11 mouse cellular contexts compared by ENCODE assay signal in the genomic region with DNA sequence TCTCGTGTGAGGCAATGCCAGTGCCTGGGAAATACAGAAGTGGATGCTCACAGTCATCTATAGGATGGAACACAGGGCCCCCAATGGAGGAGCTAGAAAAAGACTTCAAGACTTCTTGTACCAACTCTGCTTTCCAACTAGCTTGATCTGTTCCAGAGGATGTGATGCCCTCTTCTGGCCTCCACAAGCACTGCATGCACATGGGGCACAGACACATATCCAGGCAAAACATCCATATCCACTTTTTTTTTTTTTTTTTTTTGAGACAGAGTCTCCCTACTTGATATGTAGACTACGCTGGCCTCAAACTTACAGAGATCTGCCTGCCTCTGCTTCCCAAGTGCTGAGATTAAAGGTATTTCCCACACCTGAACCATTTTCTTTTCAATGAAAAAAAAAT. TPM values are rescaled to one million over a fixed set of nuclear protein-coding genes. Genes with fewer than 3 reads are reported as not detected.
A peak's percentile ranks its signal among the peaks of the same experiment; 100 is the strongest.
DNase-seq lines count a peak whose midpoint lies in the region; ATAC-seq lines count a peak whose summit lies in the region.
"Had no signal": no experiment of that assay in that cellular context is flagged by ENCODE, and none has a peak within 500 bp of the region (broad histone marks: within the 10 kb centered on the region; RNA-seq: fewer than 3 reads in every experiment).

No protein-coding gene starts in this region.

- 94% methylated on average over 2 of the region's 2 CpGs for WGBS in kidney, embryonic 16.5 days

- no peaks in the 10 kb centered on the region for H3K4me1 ChIP-seq in kidney, embryonic 16.5 days (ENCODE audit: insufficient read depth, low read length)
- H3K4me1 ChIP-seq: embryonic facial prominence, embryonic 15.5 days; liver, embryonic 13.5 days had no signal

- H3K27me3 ChIP-seq in kidney, embryonic 16.5 days (ENCODE audit: insufficient read depth, low read length) = no peaks in the 10 kb centered on the region
- H3K27me3 ChIP-seq: embryonic facial prominence, embryonic 15.5 days; liver, embryonic 13.5 days had no signal

- H3K9ac ChIP-seq in kidney, embryonic 16.5 days (replicated peaks; ENCODE audit: low read length) = no peak overlapping the region
- H3K9ac ChIP-seq: embryonic facial prominence, embryonic 15.5 days; liver, embryonic 13.5 days had no signal

- H3K4me2 ChIP-seq in kidney, embryonic 16.5 days (replicated peaks; ENCODE audit: low read depth, low read length) = no peak overlapping the region
- H3K4me2 ChIP-seq: embryonic facial prominence, embryonic 15.5 days; liver, embryonic 13.5 days had no signal

- H3K9me3 ChIP-seq in kidney, embryonic 16.5 days (ENCODE audit: low read length) = no peaks in the 10 kb centered on the region
- H3K9me3 ChIP-seq: embryonic facial prominence, embryonic 15.5 days; liver, embryonic 13.5 days had no signal

- intact Hi-C loops in heart, postnatal 14 days (cut with DNase I) = no loop called here

- ATAC-seq in kidney, embryonic 16.5 days (ENCODE audit: low FRiP score, low TSS enrichment) = no peak
- ATAC-seq in erythroid progenitor cell, adult 5-6 weeks (replicated peaks; ENCODE audit: low FRiP score, poor library complexity, severe bottlenecking) = 0 out of 2 replicates have a peak, but pooled peaks have one; percentile 61

- no peak overlapping the region for H3K4me3 ChIP-seq in kidney, embryonic 16.5 days (ENCODE audit: low read length)
- H3K4me3 ChIP-seq: embryonic facial prominence, embryonic 15.5 days; liver, embryonic 13.5 days had no signal

- no peak overlapping the region for H3K27ac ChIP-seq in kidney, embryonic 16.5 days (ENCODE audit: low read length)
- H3K27ac ChIP-seq: embryonic facial prominence, embryonic 15.5 days; liver, embryonic 13.5 days had no signal

- H3K36me3 ChIP-seq in kidney, embryonic 16.5 days (ENCODE audit: insufficient read depth, low read length) = no peaks in the 10 kb centered on the region
- H3K36me3 ChIP-seq: embryonic facial prominence, embryonic 15.5 days; liver, embryonic 13.5 days had no signal

- DNase-seq in kidney, adult 18-20 months = peak; percentile 11
- DNase-seq in thymus, postnatal 14 days = peak; percentile 11
- DNase-seq in thymus, adult 18-20 months = no peak
- peak; percentile 38 for DNase-seq in thymus, postnatal 4 days
- no peak for DNase-seq in cerebellum, postnatal 25 days
- no peak for DNase-seq in heart, postnatal 14 days
- DNase-seq: liver, embryonic 13.5 days; retina, postnatal 1 day had no signal

RNA-seq across cellular contexts. Expression of gene Cdkn2c, which starts 32.0 kb away (rescaled TPM):
- polyA plus RNA-seq in kidney, embryonic 16.5 days (2015; fragmentation: Nextera tagmentation; extraction: Ambion mirVana) = 4.5 and 4.9 TPM in 2 replicates
- total RNA-seq in erythroid progenitor cell, adult 5-6 weeks (2015; ENCODE audit: low replicate concordance) = 190 and 219 TPM in 2 replicates
- total RNA-seq in erythroid progenitor cell, adult 5-6 weeks (2017; ENCODE audit: low replicate concordance) = 196 and 225 TPM in 2 replicates
- total RNA-seq in heart, postnatal 14 days (2021) = 10 to 100 TPM; 19.5 to 23.6 TPM

RNA-seq across cellular contexts. Expression of gene Faf1, which starts 41.4 kb away (rescaled TPM):
- polyA plus RNA-seq in kidney, embryonic 16.5 days (2015; fragmentation: Nextera tagmentation; extraction: Ambion mirVana) = 17.8 and 18.8 TPM in 2 replicates
- total RNA-seq in erythroid progenitor cell, adult 5-6 weeks (2015; ENCODE audit: low replicate concordance) = 50.8 and 68.3 TPM in 2 replicates
- total RNA-seq in erythroid progenitor cell, adult 5-6 weeks (2017; ENCODE audit: low replicate concordance) = 78.3 and 105 TPM in 2 replicates
- 10 to 100 TPM; 29.8 to 30.6 TPM for total RNA-seq in heart, postnatal 14 days (2021)

Comparison
In these comparisons a context has a peak if more than half of its experiments do, and no peak if none do; other contexts are left out.
1. DNase-seq: peak in kidney, adult 18-20 months (single experiment), thymus, postnatal 14 days (single experiment) and thymus, postnatal 4 days (single experiment); none in thymus, adult 18-20 months (0 of 2), cerebellum, postnatal 25 days (0 of 2) and heart, postnatal 14 days (0 of 2).
2. RNA of gene Cdkn2c, which starts 32.0 kb away (total RNA-seq): 190 to 225 TPM in erythroid progenitor cell, adult 5-6 weeks; 19.5 to 23.6 TPM in heart, postnatal 14 days; every median in the first group is over 4 times any median in the second.